Mouse (Mus musculus) midbrain, embryonic 10.5 days (tissue): ENCODE data around the gene Itga1. TPM values are rescaled to one million over a fixed set of nuclear protein-coding genes. Genes with fewer than 3 reads are reported as not detected.

Experiments used
- DNase-seq: peaks from one replicate; pipeline ENCODE4 v3.0.0-alpha.2; 2017; ENCODE audit warnings: low spot score
- H3K27ac ChIP-seq: fragments of 300-500 bp; sonication (generic); replicated peaks from 2 replicates; pipeline ENCODE4 v1.5.1; 2016; ENCODE audit warnings: mild to moderate bottlenecking
- H3K27me3 ChIP-seq: fragments of 300-500 bp; sonication (generic); 2 replicates; pipeline ENCODE4 v1.6.1; 2016; ENCODE audit warnings: low read depth, mild to moderate bottlenecking; ENCODE audit not compliant: poor library complexity, severe bottlenecking
- H3K36me3 ChIP-seq: fragments of 300-500 bp; sonication (generic); 2 replicates; pipeline ENCODE4 v1.6.1; 2016; ENCODE audit warnings: mild to moderate bottlenecking, moderate library complexity
- H3K4me1 ChIP-seq: fragments of 300-500 bp; sonication (generic); 2 replicates; pipeline ENCODE4 v1.6.1; 2016
- H3K4me3 ChIP-seq: fragments of 300-500 bp; sonication (generic); 2 replicates; pipeline ENCODE4 v1.5.1; 2016; ENCODE audit warnings: mild to moderate bottlenecking, moderate library complexity
- H3K9me3 ChIP-seq: fragments of 300-500 bp; sonication (generic); replicated peaks from 2 replicates; pipeline ENCODE4 v1.6.1; 2016; ENCODE audit warnings: mild to moderate bottlenecking
- WGBS: fragments of 180-500 bp; shearing (Covaris S2); methylation state at CpG from one replicate; pipeline ENCODE4 v1.1.7; 2016; 5-methylcytosine and 5-hydroxymethylcytosine counted together
- polyA plus RNA-seq: library from polyadenylated mRNA; unstranded; fragments of >200 nt; fragmentation: Nextera tagmentation; extraction: Ambion mirVana; gene quantifications from 2 replicates; pipeline ENCODE4 v1.2.1, GENCODE M21; 2016

The Itga1 gene
- polyA plus RNA-seq, 1 experiment from 2014 or later = 3.9 TPM

- Histone ChIP-seq H3K4me1 (no peaks in the 10 kb centered on the region), H3K36me3 (no peaks in the 10 kb centered on the region), H3K4me3 (no peak overlapping the region), H3K27ac (no peak overlapping the region), H3K27me3 (no peaks in the 10 kb centered on the region), H3K9me3 (no peaks in the 10 kb centered on the region)
- 95% methylated on average over 6 of the region's 6 CpGs for WGBS
- DNase-seq = no peak
These were observed 29.4 kb downstream of the Itga1 start for GRCm38 (mm10) chr13:115072386-115072785.

- DNase-seq = no peak
- Histone ChIP-seq H3K9me3 (no peaks in the 10 kb centered on the region), H3K27ac (no peak overlapping the region), H3K4me1 (no peaks in the 10 kb centered on the region), H3K27me3 (no peaks in the 10 kb centered on the region), H3K36me3 (no peaks in the 10 kb centered on the region), H3K4me3 (no peak overlapping the region)
- WGBS = 89% methylated on average over 3 of the region's 3 CpGs
These were observed 30.3 kb downstream of the Itga1 start for GRCm38 (mm10) chr13:115071431-115071830.

- Histone ChIP-seq H3K36me3 (no peaks in the 10 kb centered on the region), H3K4me1 (no peaks in the 10 kb centered on the region), H3K27ac (no peak overlapping the region), H3K9me3 (no peaks in the 10 kb centered on the region), H3K27me3 (no peaks in the 10 kb centered on the region), H3K4me3 (no peak overlapping the region)
- no peak for DNase-seq
- WGBS = 96% methylated on average over 1 of the region's 1 CpGs
These were observed 33.8 kb downstream of the Itga1 start for GRCm38 (mm10) chr13:115067968-115068330.

GRCm38 (mm10) chr13:115067324-115067967 is 34.3 kb downstream of the Itga1 start:
- DNase-seq = no peak
- Histone ChIP-seq H3K4me3 (no peak overlapping the region), H3K36me3 (no peaks in the 10 kb centered on the region), H3K27me3 (no peaks in the 10 kb centered on the region), H3K4me1 (no peaks in the 10 kb centered on the region), H3K9me3 (no peaks in the 10 kb centered on the region), H3K27ac (no peak overlapping the region)
- WGBS = 90% methylated on average over 4 of the region's 4 CpGs

GRCm38 (mm10) chr13:115057555-115057954 is 44.2 kb downstream of the Itga1 start:
- no peak for DNase-seq
- Histone ChIP-seq H3K36me3 (no peaks in the 10 kb centered on the region), H3K4me3 (no peak overlapping the region), H3K4me1 (peaks cover 8% of the 10 kb centered on the region; the same call in 1 of the 2 replicates), H3K9me3 (no peaks in the 10 kb centered on the region), H3K27me3 (no peaks in the 10 kb centered on the region), H3K27ac (no peak overlapping the region)
- 89% methylated on average over 5 of the region's 5 CpGs for WGBS

GRCm38 (mm10) chr13:115054783-115055182 is 47.0 kb downstream of the Itga1 start:
- WGBS = 34% methylated on average over 9 of the region's 9 CpGs
- Histone ChIP-seq H3K27ac (no peak overlapping the region), H3K4me1 (peaks cover 8% of the 10 kb centered on the region; the same call in 1 of the 2 replicates), H3K36me3 (no peaks in the 10 kb centered on the region), H3K9me3 (no peaks in the 10 kb centered on the region), H3K4me3 (0 out of 2 replicates have a peak overlapping the region, but pooled peaks have one; percentile 0), H3K27me3 (no peaks in the 10 kb centered on the region)
- DNase-seq = peak; percentile 20

GRCm38 (mm10) chr13:115052568-115052967 is 49.2 kb downstream of the Itga1 start:
- Histone ChIP-seq H3K27me3 (no peaks in the 10 kb centered on the region), H3K27ac (no peak overlapping the region), H3K4me3 (no peak overlapping the region), H3K4me1 (peaks cover 8% of the 10 kb centered on the region; the same call in 1 of the 2 replicates), H3K36me3 (no peaks in the 10 kb centered on the region), H3K9me3 (no peaks in the 10 kb centered on the region)
- 76% methylated on average over 7 of the region's 7 CpGs for WGBS
- DNase-seq = no peak

- no peak overlapping the region for H3K4me3 ChIP-seq
- WGBS = 90% methylated on average over 13 of the region's 13 CpGs
- no peaks in the 10 kb centered on the region for H3K36me3 ChIP-seq
- DNase-seq = no peak
- no peaks in the 10 kb centered on the region for H3K9me3 ChIP-seq
- peaks cover 8% of the 10 kb centered on the region; the same call in 1 of the 2 replicates for H3K4me1 ChIP-seq
- H3K27ac ChIP-seq = no peak overlapping the region
- H3K27me3 ChIP-seq = no peaks in the 10 kb centered on the region
These were observed 50.9 kb downstream of the Itga1 start for GRCm38 (mm10) chr13:115050660-115051559.

GRCm38 (mm10) chr13:115042652-115043051 is 59.1 kb downstream of the Itga1 start:
- Histone ChIP-seq H3K4me3 (no peak overlapping the region), H3K9me3 (no peaks in the 10 kb centered on the region), H3K4me1 (no peaks in the 10 kb centered on the region), H3K36me3 (no peaks in the 10 kb centered on the region), H3K27me3 (no peaks in the 10 kb centered on the region), H3K27ac (no peak overlapping the region)
- WGBS = 82% methylated on average over 2 of the region's 2 CpGs
- DNase-seq = no peak

- no peaks in the 10 kb centered on the region for H3K9me3 ChIP-seq
- no peak overlapping the region for H3K27ac ChIP-seq
- H3K27me3 ChIP-seq = no peaks in the 10 kb centered on the region
- no peak overlapping the region for H3K4me3 ChIP-seq
- no peaks in the 10 kb centered on the region for H3K36me3 ChIP-seq
- DNase-seq = no peak
- 92% methylated on average over 4 of the region's 4 CpGs for WGBS
- H3K4me1 ChIP-seq = no peaks in the 10 kb centered on the region
These were observed 64.5 kb downstream of the Itga1 start for GRCm38 (mm10) chr13:115037304-115037703.

GRCm38 (mm10) chr13:115035387-115035786 is 66.4 kb downstream of the Itga1 start:
- DNase-seq = no peak
- H3K9me3 ChIP-seq = no peaks in the 10 kb centered on the region
- H3K36me3 ChIP-seq = no peaks in the 10 kb centered on the region
- H3K4me1 ChIP-seq = no peaks in the 10 kb centered on the region
- 81% methylated on average over 8 of the region's 8 CpGs for WGBS
- no peaks in the 10 kb centered on the region for H3K27me3 ChIP-seq
- no peak overlapping the region for H3K27ac ChIP-seq
- H3K4me3 ChIP-seq = no peak overlapping the region

GRCm38 (mm10) chr13:115033135-115033534 is 68.6 kb downstream of the Itga1 start:
- Histone ChIP-seq H3K27ac (no peak overlapping the region), H3K27me3 (no peaks in the 10 kb centered on the region), H3K36me3 (no peaks in the 10 kb centered on the region), H3K4me1 (no peaks in the 10 kb centered on the region), H3K9me3 (no peaks in the 10 kb centered on the region), H3K4me3 (no peak overlapping the region)
- DNase-seq = no peak
- WGBS = 84% methylated on average over 2 of the region's 2 CpGs
